Mouse (Mus musculus): ENCODE data around the gene Zfp148. TPM values are rescaled to one million over a fixed set of nuclear protein-coding genes. Genes with fewer than 3 reads are reported as not detected.
A peak's percentile ranks its signal among the peaks of the same experiment; 100 is the strongest.

The Zfp148 gene
- polyA plus RNA-seq, 1 experiment from 2014 or later: 45.4 TPM

- no peak for ATAC-seq (ENCODE audit: insufficient read depth, low FRiP score, low TSS enrichment)
- no peaks in the 10 kb centered on the region for H3K36me3 ChIP-seq (ENCODE audit: control insufficient read depth, insufficient read depth, low read length)
- H3K9me3 ChIP-seq (ENCODE audit: control insufficient read depth, low read length): no peaks in the 10 kb centered on the region
- whole genome bisulfite sequencing: 95% methylated on average over 5 of the region's 5 CpGs
- H3K4me2 ChIP-seq (ENCODE audit: low read depth): no peak overlapping the region
- no peak overlapping the region for H3K4me3 ChIP-seq (ENCODE audit: low read depth, low read length)
- H3K27me3 ChIP-seq (ENCODE audit: control insufficient read depth, insufficient read depth, low read length): no peaks in the 10 kb centered on the region
- H3K4me1 ChIP-seq (ENCODE audit: control insufficient read depth, insufficient read depth, low read length): no peaks in the 10 kb centered on the region; the same call in 1 of the 2 replicates
- H3K9ac ChIP-seq (ENCODE audit: low read length): no peak overlapping the region
- no peak overlapping the region for H3K27ac ChIP-seq (ENCODE audit: low read depth, low read length)
- no peak for DNase-seq (ENCODE audit: low spot score)
These were observed 33.6 kb downstream of the Zfp148 start for GRCm38 (mm10) chr16:33414191-33414590.

- Histone ChIP-seq H3K9ac (ENCODE audit: low read length) (no peak overlapping the region), H3K9me3 (ENCODE audit: control insufficient read depth, low read length) (no peaks in the 10 kb centered on the region), H3K4me1 (ENCODE audit: control insufficient read depth, insufficient read depth, low read length) (no peaks in the 10 kb centered on the region; the same call in 1 of the 2 replicates), H3K27me3 (ENCODE audit: control insufficient read depth, insufficient read depth, low read length) (no peaks in the 10 kb centered on the region), H3K4me2 (ENCODE audit: low read depth) (no peak overlapping the region), H3K27ac (ENCODE audit: low read depth, low read length) (no peak overlapping the region), H3K4me3 (ENCODE audit: low read depth, low read length) (no peak overlapping the region), H3K36me3 (ENCODE audit: control insufficient read depth, insufficient read depth, low read length) (no peaks in the 10 kb centered on the region)
- WGBS: 83% methylated on average over 5 of the region's 5 CpGs
- no peak for ATAC-seq (ENCODE audit: insufficient read depth, low FRiP score, low TSS enrichment)
- DNase-seq (ENCODE audit: low spot score): no peak
These were observed 35.0 kb downstream of the Zfp148 start for GRCm38 (mm10) chr16:33415607-33416006.

GRCm38 (mm10) chr16:33428327-33428726 lies 47.7 kb downstream of the Zfp148 start:
- no peak overlapping the region for H3K4me2 ChIP-seq (ENCODE audit: low read depth)
- H3K9ac ChIP-seq (ENCODE audit: low read length): no peak overlapping the region
- DNase-seq (ENCODE audit: low spot score) (no peak), ATAC-seq (ENCODE audit: insufficient read depth, low FRiP score, low TSS enrichment) (no peak)
- H3K36me3 ChIP-seq (ENCODE audit: control insufficient read depth, insufficient read depth, low read length): peaks cover 3% of the 10 kb centered on the region
- H3K4me1 ChIP-seq (ENCODE audit: control insufficient read depth, insufficient read depth, low read length): no peaks in the 10 kb centered on the region
- H3K27ac ChIP-seq (ENCODE audit: low read depth, low read length): no peak overlapping the region
- no peaks in the 10 kb centered on the region for H3K27me3 ChIP-seq (ENCODE audit: control insufficient read depth, insufficient read depth, low read length)
- no peak overlapping the region for H3K4me3 ChIP-seq (ENCODE audit: low read depth, low read length)
- H3K9me3 ChIP-seq (ENCODE audit: control insufficient read depth, low read length): no peaks in the 10 kb centered on the region
- 74% methylated on average over 3 of the region's 3 CpGs for whole genome bisulfite sequencing

GRCm38 (mm10) chr16:33431660-33432059 lies 51.0 kb downstream of the Zfp148 start:
- H3K27ac ChIP-seq (ENCODE audit: low read depth, low read length): no peak overlapping the region
- no peaks in the 10 kb centered on the region for H3K9me3 ChIP-seq (ENCODE audit: control insufficient read depth, low read length)
- no peak for DNase-seq (ENCODE audit: low spot score)
- no peaks in the 10 kb centered on the region for H3K4me1 ChIP-seq (ENCODE audit: control insufficient read depth, insufficient read depth, low read length)
- WGBS: 94% methylated on average over 2 of the region's 2 CpGs
- H3K36me3 ChIP-seq (ENCODE audit: control insufficient read depth, insufficient read depth, low read length): peaks cover 6% of the 10 kb centered on the region; the same call in 1 of the 2 replicates
- H3K4me3 ChIP-seq (ENCODE audit: low read depth, low read length): no peak overlapping the region
- H3K27me3 ChIP-seq (ENCODE audit: control insufficient read depth, insufficient read depth, low read length): no peaks in the 10 kb centered on the region
- H3K9ac ChIP-seq (ENCODE audit: low read length): no peak overlapping the region
- no peak for ATAC-seq (ENCODE audit: insufficient read depth, low FRiP score, low TSS enrichment)
- no peak overlapping the region for H3K4me2 ChIP-seq (ENCODE audit: low read depth)

GRCm38 (mm10) chr16:33441065-33441464 lies 60.4 kb downstream of the Zfp148 start:
- H3K9ac ChIP-seq (ENCODE audit: low read length): no peak overlapping the region
- no peaks in the 10 kb centered on the region for H3K36me3 ChIP-seq (ENCODE audit: control insufficient read depth, insufficient read depth, low read length)
- 94% methylated on average over 6 of the region's 6 CpGs for WGBS
- no peak overlapping the region for H3K27ac ChIP-seq (ENCODE audit: low read depth, low read length)
- no peaks in the 10 kb centered on the region for H3K27me3 ChIP-seq (ENCODE audit: control insufficient read depth, insufficient read depth, low read length)
- H3K9me3 ChIP-seq (ENCODE audit: control insufficient read depth, low read length): no peaks in the 10 kb centered on the region
- H3K4me3 ChIP-seq (ENCODE audit: low read depth, low read length): no peak overlapping the region
- ATAC-seq (ENCODE audit: insufficient read depth, low FRiP score, low TSS enrichment) (no peak), DNase-seq (ENCODE audit: low spot score) (no peak)
- no peaks in the 10 kb centered on the region for H3K4me1 ChIP-seq (ENCODE audit: control insufficient read depth, insufficient read depth, low read length)
- no peak overlapping the region for H3K4me2 ChIP-seq (ENCODE audit: low read depth)

- DNase-seq (ENCODE audit: low spot score): peak; percentile 13
- no peak; the same call in 1 of the 2 replicates for ATAC-seq (ENCODE audit: insufficient read depth, low FRiP score, low TSS enrichment)
- Histone ChIP-seq H3K27me3 (ENCODE audit: control insufficient read depth, insufficient read depth, low read length) (no peaks in the 10 kb centered on the region), H3K4me1 (ENCODE audit: control insufficient read depth, insufficient read depth, low read length) (peaks cover 10% of the 10 kb centered on the region), H3K27ac (ENCODE audit: low read depth, low read length) (peak overlapping the region; percentile 39; the same call in 1 of the 2 replicates), H3K36me3 (ENCODE audit: control insufficient read depth, insufficient read depth, low read length) (no peaks in the 10 kb centered on the region), H3K4me2 (ENCODE audit: low read depth) (no peak overlapping the region), H3K9me3 (ENCODE audit: control insufficient read depth, low read length) (no peaks in the 10 kb centered on the region), H3K9ac (ENCODE audit: low read length) (no peak overlapping the region), H3K4me3 (ENCODE audit: low read depth, low read length) (no peak overlapping the region)
- WGBS: 54% methylated on average over 5 of the region's 5 CpGs
These were observed 66.2 kb downstream of the Zfp148 start for GRCm38 (mm10) chr16:33446830-33447229.

- Histone ChIP-seq H3K9ac (ENCODE audit: low read length) (no peak overlapping the region), H3K36me3 (ENCODE audit: control insufficient read depth, insufficient read depth, low read length) (0 out of 2 replicates have a peak, but pooled peaks cover 2% of the 10 kb centered on the region), H3K27ac (ENCODE audit: low read depth, low read length) (no peak overlapping the region), H3K4me2 (ENCODE audit: low read depth) (no peak overlapping the region), H3K4me1 (ENCODE audit: control insufficient read depth, insufficient read depth, low read length) (no peaks in the 10 kb centered on the region), H3K27me3 (ENCODE audit: control insufficient read depth, insufficient read depth, low read length) (no peaks in the 10 kb centered on the region), H3K9me3 (ENCODE audit: control insufficient read depth, low read length) (no peaks in the 10 kb centered on the region), H3K4me3 (ENCODE audit: low read depth, low read length) (no peak overlapping the region)
- WGBS: 86% methylated on average over 2 of the region's 2 CpGs
- ATAC-seq (ENCODE audit: insufficient read depth, low FRiP score, low TSS enrichment) (no peak), DNase-seq (ENCODE audit: low spot score) (no peak)
These were observed 73.2 kb downstream of the Zfp148 start for GRCm38 (mm10) chr16:33453826-33454225.

GRCm38 (mm10) chr16:33454306-33454705 lies 73.7 kb downstream of the Zfp148 start:
- WGBS: 67% methylated on average over 2 of the region's 2 CpGs
- Histone ChIP-seq H3K9ac (ENCODE audit: low read length) (no peak overlapping the region), H3K4me2 (ENCODE audit: low read depth) (no peak overlapping the region), H3K4me3 (ENCODE audit: low read depth, low read length) (no peak overlapping the region), H3K36me3 (ENCODE audit: control insufficient read depth, insufficient read depth, low read length) (peaks cover 2% of the 10 kb centered on the region; the same call in 1 of the 2 replicates), H3K9me3 (ENCODE audit: control insufficient read depth, low read length) (no peaks in the 10 kb centered on the region), H3K4me1 (ENCODE audit: control insufficient read depth, insufficient read depth, low read length) (no peaks in the 10 kb centered on the region), H3K27me3 (ENCODE audit: control insufficient read depth, insufficient read depth, low read length) (no peaks in the 10 kb centered on the region), H3K27ac (ENCODE audit: low read depth, low read length) (no peak overlapping the region)
- no peak for DNase-seq (ENCODE audit: low spot score)
- ATAC-seq (ENCODE audit: insufficient read depth, low FRiP score, low TSS enrichment): no peak

- H3K27ac ChIP-seq (ENCODE audit: low read depth, low read length): no peak overlapping the region
- no peak for DNase-seq (ENCODE audit: low spot score)
- peaks cover 2% of the 10 kb centered on the region; the same call in 1 of the 2 replicates for H3K36me3 ChIP-seq (ENCODE audit: control insufficient read depth, insufficient read depth, low read length)
- no peaks in the 10 kb centered on the region for H3K4me1 ChIP-seq (ENCODE audit: control insufficient read depth, insufficient read depth, low read length)
- WGBS: 83% methylated on average over 6 of the region's 6 CpGs
- no peaks in the 10 kb centered on the region for H3K9me3 ChIP-seq (ENCODE audit: control insufficient read depth, low read length)
- no peak overlapping the region for H3K9ac ChIP-seq (ENCODE audit: low read length)
- H3K27me3 ChIP-seq (ENCODE audit: control insufficient read depth, insufficient read depth, low read length): no peaks in the 10 kb centered on the region
- H3K4me3 ChIP-seq (ENCODE audit: low read depth, low read length): no peak overlapping the region
- H3K4me2 ChIP-seq (ENCODE audit: low read depth): no peak overlapping the region
- ATAC-seq (ENCODE audit: insufficient read depth, low FRiP score, low TSS enrichment): no peak
These were observed 74.8 kb downstream of the Zfp148 start for GRCm38 (mm10) chr16:33455263-33455910.
